Mouse (Mus musculus) activated CD4-positive, CD25-positive, alpha-beta regulatory T cell, adult 4 months (primary cell): Measurements from ENCODE around the gene Smim14. TPM values are rescaled to one million over a fixed set of nuclear protein-coding genes. Genes with fewer than 3 reads are reported as not detected.

Experiments used
- ATAC-seq: one replicate; pipeline ENCODE4 v1.8.0; 2017
- polyA plus RNA-seq, 2 experiments: library from polyadenylated mRNA; unstranded; fragments of 100-300 nt; shearing (Covaris generic); gene quantifications; one replicate each; pipeline ENCODE4 v1.2.1; 2017

Gene Smim14
- polyA plus RNA-seq, 2 experiments from 2014 or later = 137 to 154 TPM

DNA sequence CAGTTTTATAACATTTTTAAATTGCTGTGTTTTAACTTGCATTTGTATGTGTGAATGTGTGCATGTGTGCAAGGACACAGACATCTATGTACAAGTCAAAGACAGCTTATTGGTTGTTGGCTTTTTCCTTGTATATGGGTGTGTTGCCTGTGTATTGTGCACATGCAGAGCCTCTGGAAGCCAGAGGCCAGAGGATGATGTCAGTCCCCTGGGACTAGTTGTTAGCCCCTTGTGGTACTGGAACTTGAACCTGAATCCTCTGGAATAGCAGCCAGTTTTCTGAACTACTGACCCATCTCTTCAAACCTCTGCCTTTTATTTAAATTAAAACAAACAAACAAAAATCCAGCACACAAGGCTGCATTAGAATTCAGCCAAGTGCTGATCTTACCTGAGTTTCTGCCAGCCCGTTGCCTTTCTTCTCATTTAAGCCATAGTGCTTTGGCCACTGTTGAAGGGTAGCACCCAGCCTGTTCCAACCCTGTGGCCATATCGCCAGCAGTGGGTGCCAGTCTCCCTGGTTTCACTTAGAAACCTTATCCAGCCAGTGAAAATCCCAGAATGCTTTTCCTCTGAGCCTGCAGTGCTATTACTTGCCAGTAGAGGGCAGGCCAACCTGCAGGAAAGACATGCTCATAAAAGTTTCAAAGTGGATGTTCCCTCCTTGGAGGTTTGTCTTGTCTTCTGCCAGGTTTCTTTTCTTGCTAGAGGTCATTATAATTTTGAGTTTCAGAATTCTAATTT is 135.6 kb downstream of the Smim14 start:
- peak; percentile 63 for ATAC-seq

Other genes starting within 250 kb of the Smim14 start
- gene Rfc1, start 201.5 kb downstream of the Smim14 start, polyA plus RNA-seq = 10 to 100 TPM; 66.0 to 68.8 TPM
- gene Klb, start 188.9 kb downstream of the Smim14 start, polyA plus RNA-seq = not detected
- 1,000 to 10,000 TPM; 2,260 to 2,984 TPM for gene Rpl9, start 145.7 kb downstream of the Smim14 start, polyA plus RNA-seq
- 10 to 100 TPM; 38.7 to 39.1 TPM for gene Lias, start 145.7 kb downstream of the Smim14 start, polyA plus RNA-seq
- 10 to 100 TPM; 11.0 to 14.7 TPM for gene Ugdh, start 101.2 kb downstream of the Smim14 start, polyA plus RNA-seq
- gene Gm43552, start 44.4 kb downstream of the Smim14 start, polyA plus RNA-seq = not detected
- gene Ube2k, start within 50 bp of the Smim14 start, polyA plus RNA-seq = 100 to 1,000 TPM; 107 to 115 TPM
- 100 to 1,000 TPM in 1 of 2 experiments, 10 to 100 TPM in 1; 67.6 to 104 TPM for gene Pds5a, start 161.1 kb upstream of the Smim14 start, polyA plus RNA-seq
- gene N4bp2, start 226.3 kb upstream of the Smim14 start, polyA plus RNA-seq = 10 to 100 TPM in 1 of 2 experiments, 1 to 10 TPM in 1; 7.8 to 15.6 TPM